Mouse (Mus musculus) heart, embryonic 13.5 days (tissue): ENCODE data around the gene Zc3h18. TPM values are rescaled to one million over a fixed set of nuclear protein-coding genes. Genes with fewer than 3 reads are reported as not detected.
A peak's percentile ranks its signal among the peaks of the same experiment; 100 is the strongest.

Experiments
- ATAC-seq: fragments of 200-750 bp; cut with Nextera tagmentation; 2 replicates; pipeline ENCODE4 v1.8.0; 2017; ENCODE audit warnings: moderate TSS enrichment; ENCODE audit not compliant: insufficient number of reproducible peaks, low FRiP score, low TSS enrichment; ENCODE audit errors: extremely low read depth
- H3K27ac ChIP-seq: fragments of 300-500 bp; sonication (generic); replicated peaks from 2 replicates; pipeline ENCODE4 v1.5.1; 2015; ENCODE audit warnings: moderate library complexity, mild to moderate bottlenecking, inconsistent platforms
- H3K27me3 ChIP-seq: fragments of 300-500 bp; sonication (generic); replicated peaks from 2 replicates; pipeline ENCODE4 v1.6.1; 2015; ENCODE audit warnings: mild to moderate bottlenecking, inconsistent platforms
- H3K36me3 ChIP-seq: fragments of 300-500 bp; sonication (generic); 2 replicates; pipeline ENCODE4 v1.6.1; 2015; ENCODE audit warnings: mild to moderate bottlenecking, inconsistent platforms
- H3K4me1 ChIP-seq: fragments of 300-500 bp; sonication (generic); 2 replicates; pipeline ENCODE4 v1.6.1; 2015; ENCODE audit warnings: inconsistent platforms
- H3K4me2 ChIP-seq: fragments of 300-500 bp; sonication (generic); 2 replicates; pipeline ENCODE4 v1.6.1; 2015; ENCODE audit warnings: inconsistent platforms, mild to moderate bottlenecking, moderate library complexity
- H3K4me3 ChIP-seq: fragments of 300-500 bp; sonication (generic); 2 replicates; pipeline ENCODE4 v1.5.1; 2015; ENCODE audit warnings: moderate library complexity, mild to moderate bottlenecking, inconsistent platforms
- H3K9ac ChIP-seq: fragments of 300-500 bp; sonication (generic); 2 replicates; pipeline ENCODE4 v1.6.1; 2015; ENCODE audit warnings: inconsistent platforms, mild to moderate bottlenecking, moderate library complexity
- H3K9me3 ChIP-seq: fragments of 300-500 bp; sonication (generic); 2 replicates; pipeline ENCODE4 v1.6.1; 2016; ENCODE audit warnings: inconsistent platforms
- WGBS: fragments of 180-500 bp; shearing (Covaris S2); methylation state at CpG from one replicate; pipeline ENCODE4 v1.1.7; 2015; ENCODE audit warnings: mixed read lengths; 5-methylcytosine and 5-hydroxymethylcytosine counted together
- polyA plus RNA-seq: library from polyadenylated mRNA; unstranded; fragments of >200 nt; fragmentation: Nextera tagmentation; extraction: Ambion mirVana; gene quantifications from 2 replicates; pipeline ENCODE4 v1.2.1, GENCODE M21; 2015

Gene Zc3h18
- polyA plus RNA-seq, 1 experiment from 2014 or later: 31.1 TPM

DNA sequence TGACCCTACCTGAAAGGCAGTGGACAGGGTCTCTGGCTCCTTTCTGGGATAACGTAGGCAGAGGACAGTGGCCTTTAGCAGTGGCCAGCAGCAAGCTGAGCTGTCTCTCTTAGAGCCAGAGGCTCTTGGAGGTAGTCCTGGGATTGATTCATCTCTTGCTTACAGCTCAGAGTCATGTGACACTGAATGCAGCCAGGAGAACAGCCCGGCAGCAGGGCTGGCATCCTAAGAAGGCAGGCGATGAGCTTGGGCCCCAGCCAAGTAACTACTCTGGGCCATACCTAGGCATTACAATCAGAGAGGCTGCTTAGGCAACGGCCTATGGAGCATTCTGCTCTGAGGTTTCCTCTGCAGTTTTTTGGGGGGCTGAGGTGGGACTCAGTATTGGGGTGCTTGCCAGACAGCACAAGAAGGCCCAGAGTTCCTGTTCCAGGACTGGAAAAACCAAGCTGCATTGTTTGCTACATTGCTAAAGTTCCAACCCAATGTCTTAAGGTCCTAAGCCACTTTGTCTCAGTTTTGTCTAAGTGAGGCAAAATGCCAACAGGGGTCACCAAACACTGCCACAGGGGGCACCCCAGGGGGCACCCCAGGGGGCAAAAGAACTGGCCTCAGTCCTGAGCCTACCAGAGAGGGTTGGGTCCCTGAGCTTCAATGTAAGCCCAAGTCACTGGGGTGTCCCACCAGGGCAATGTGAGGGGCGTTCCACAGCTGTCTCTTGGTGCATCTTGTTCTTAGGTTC, 28.4 kb upstream of the Zc3h18 start:
- 0 out of 2 replicates have a peak, but pooled peaks cover 7% of the 10 kb centered on the region for H3K27me3 ChIP-seq
- peaks cover 66% of the 10 kb centered on the region for H3K4me1 ChIP-seq
- H3K9me3 ChIP-seq: no peaks in the 10 kb centered on the region
- H3K36me3 ChIP-seq: no peaks in the 10 kb centered on the region
- no peak overlapping the region; the same call in 1 of the 2 replicates for H3K9ac ChIP-seq
- no peak for ATAC-seq
- WGBS: 48% methylated on average over 5 of the region's 5 CpGs
- no peak overlapping the region for H3K4me2 ChIP-seq
- H3K27ac ChIP-seq: peak overlapping the region; percentile 59
- H3K4me3 ChIP-seq: no peak overlapping the region

DNA sequence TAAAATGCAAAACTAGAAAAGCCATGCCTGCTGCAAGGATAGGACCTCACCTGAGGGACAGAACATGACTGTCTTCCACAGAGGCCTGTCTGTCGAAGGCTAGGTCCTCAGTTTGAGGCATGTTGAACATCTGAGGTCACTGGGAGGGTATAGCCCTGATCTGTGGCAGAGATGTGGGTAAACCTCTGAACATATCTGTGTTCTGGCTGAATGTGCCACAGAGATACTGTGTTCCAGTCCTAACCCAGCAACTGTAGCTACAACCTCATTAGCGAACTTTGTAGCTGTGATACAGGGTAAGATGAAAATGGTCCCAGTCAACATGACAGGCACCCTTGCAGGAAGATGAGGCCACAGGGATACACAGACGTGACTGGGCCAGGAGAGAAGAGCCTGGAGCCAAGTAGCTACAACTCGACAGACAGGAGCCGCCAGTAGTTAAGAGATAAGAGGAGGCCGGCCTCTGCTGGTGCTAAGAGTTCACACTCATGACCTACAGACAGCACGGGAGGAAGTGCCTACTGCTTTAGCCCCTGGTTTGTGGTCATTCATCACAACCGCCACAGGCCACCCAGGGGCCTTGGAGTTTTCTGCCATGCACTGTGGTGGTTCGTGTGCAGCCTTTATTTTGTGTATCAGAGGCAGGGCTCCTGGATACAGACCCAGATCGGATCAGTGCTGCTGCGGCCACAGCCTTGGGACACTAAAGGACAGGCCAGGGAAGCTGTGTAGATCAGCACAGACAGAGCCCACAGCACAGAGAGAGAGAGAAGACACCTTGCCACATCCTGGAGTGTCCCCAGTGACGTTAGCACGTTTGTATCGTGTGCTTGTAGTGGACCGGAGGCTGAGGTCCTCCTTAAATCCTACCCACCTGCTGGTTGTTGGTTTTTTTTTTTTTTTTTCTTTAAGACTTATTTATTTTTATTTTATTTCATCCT, 26.8 kb upstream of the Zc3h18 start:
- Histone ChIP-seq H3K9me3 (no peaks in the 10 kb centered on the region), H3K27me3 (peaks cover 10% of the 10 kb centered on the region; the same call in 1 of the 2 replicates), H3K9ac (peak overlapping the region; percentile 37), H3K4me2 (peak overlapping the region; percentile 10), H3K4me3 (no peak overlapping the region), H3K4me1 (peaks cover 50% of the 10 kb centered on the region), H3K36me3 (no peaks in the 10 kb centered on the region), H3K27ac (peak overlapping the region; percentile 53)
- ATAC-seq: no peak
- 12% methylated on average over 15 of the region's 15 CpGs for WGBS

DNA sequence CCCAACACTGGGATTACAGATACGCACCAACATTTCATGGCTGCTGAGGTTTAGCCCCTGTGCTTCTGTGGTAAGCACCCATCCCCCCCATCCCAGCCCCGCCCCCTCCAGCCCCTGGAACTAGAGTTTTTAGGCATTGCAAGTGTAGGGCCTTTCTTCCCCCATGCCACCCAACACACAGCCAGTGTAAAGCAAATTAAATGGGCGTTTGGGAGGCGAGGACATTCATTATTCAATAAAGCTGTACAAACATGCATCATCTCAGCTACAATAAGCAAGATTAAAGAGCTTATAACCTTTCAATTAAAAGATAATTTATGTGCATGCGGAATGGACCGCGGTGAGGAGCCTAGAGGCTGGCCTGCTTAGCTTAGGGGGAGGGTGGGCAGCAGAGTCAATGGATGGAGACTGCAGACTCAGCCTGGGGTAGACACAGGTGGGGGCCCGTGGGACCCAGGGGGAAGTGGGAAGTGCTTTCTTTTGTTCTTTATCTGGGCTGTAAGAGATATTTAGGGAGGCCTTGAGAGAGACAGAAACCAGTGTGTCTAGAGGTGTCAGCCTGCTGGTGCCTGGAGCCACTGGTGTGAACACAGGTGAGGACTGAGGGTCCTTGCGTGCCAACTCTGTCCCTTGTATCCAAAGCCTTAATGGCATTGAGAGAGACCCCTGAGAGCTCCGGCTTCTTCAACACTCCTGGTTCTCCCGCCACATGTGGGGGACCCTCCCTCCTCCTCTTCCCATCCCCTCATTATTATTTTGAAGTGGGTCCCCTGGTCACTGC, 25.9 kb upstream of the Zc3h18 start:
- Histone ChIP-seq H3K4me2 (0 out of 2 replicates have a peak overlapping the region, but pooled peaks have one; percentile 10), H3K4me1 (peaks cover 41% of the 10 kb centered on the region), H3K9ac (0 out of 2 replicates have a peak overlapping the region, but pooled peaks have one; percentile 24), H3K36me3 (no peaks in the 10 kb centered on the region), H3K4me3 (no peak overlapping the region), H3K27me3 (peaks cover 10% of the 10 kb centered on the region; the same call in 1 of the 2 replicates), H3K27ac (no peak overlapping the region), H3K9me3 (no peaks in the 10 kb centered on the region)
- ATAC-seq: no peak
- WGBS: 39% methylated on average over 11 of the region's 11 CpGs

DNA sequence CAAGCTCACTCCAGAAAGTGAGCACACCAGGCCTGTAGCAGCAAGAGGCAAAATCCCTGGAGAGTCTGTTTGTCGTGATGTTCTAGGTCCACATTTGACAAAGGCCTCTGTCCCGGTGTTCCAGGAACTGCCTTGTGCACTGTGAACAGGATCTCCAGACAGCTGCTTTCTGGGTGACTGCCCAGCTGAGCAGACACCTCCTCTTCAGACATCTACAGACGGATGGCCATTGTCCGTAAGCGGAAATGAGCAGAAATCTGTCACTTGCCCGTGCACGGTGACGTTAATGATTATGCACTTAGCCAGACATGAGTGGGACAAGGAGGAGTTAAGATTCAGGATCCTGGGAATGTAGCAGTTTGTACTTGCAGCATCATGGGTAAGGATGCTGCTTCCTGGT, 22.3 kb upstream of the Zc3h18 start:
- H3K36me3 ChIP-seq: no peaks in the 10 kb centered on the region
- H3K4me1 ChIP-seq: peaks cover 20% of the 10 kb centered on the region
- no peak overlapping the region for H3K27ac ChIP-seq
- WGBS: 78% methylated on average over 8 of the region's 8 CpGs
- no peak overlapping the region for H3K4me2 ChIP-seq
- peaks cover 40% of the 10 kb centered on the region for H3K27me3 ChIP-seq
- no peaks in the 10 kb centered on the region for H3K9me3 ChIP-seq
- H3K9ac ChIP-seq: no peak overlapping the region
- ATAC-seq: no peak
- no peak overlapping the region for H3K4me3 ChIP-seq

DNA sequence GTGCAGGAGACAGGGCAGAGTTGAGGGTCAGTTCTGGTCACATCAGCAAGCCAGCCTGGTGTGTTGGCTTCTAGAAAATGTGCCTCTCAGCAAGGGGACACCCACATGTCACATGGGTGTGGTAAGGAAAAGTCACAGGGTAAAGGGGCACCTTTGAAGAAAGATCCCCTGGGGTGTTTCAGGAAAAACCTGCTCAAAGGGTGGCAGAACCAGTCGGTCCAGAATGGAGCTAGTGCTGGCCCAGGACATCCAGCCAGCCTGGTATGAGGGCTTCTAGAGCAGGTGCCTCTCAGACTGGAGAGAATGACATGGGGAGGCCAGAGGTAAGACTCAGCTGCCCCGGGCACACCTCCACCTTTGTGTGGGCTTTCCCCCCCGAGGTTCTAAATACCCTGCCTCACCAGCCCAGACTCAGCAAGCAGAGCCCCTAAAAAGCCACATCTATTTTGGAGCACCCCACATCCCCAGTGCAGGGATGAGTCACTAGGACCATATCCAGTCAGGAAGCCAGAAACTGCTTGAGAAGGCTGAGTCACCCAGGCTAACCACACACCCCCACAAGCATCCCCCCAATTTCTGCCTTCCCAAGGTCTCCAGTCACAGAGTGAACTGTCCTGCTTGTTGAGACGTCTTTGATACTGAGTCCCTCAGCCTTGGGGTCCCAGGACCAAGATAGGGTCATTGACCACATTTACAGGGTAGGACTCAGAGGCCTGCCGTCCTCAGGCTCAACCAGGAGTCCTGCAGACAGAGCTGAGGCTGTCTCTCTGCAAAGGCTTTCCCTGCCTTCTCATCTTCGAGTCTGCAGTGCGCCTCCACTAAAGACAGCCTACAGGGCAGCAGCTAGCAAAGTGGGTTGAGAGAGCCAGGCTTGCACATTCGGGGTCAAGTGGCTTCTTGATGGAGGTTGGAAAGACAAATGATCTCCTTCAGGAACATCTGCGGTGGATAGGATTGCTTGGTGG, 20.5 kb upstream of the Zc3h18 start:
- no peak for ATAC-seq
- 62% methylated on average over 9 of the region's 9 CpGs for WGBS
- H3K9ac ChIP-seq: no peak overlapping the region
- H3K36me3 ChIP-seq: no peaks in the 10 kb centered on the region
- no peak overlapping the region for H3K4me3 ChIP-seq
- H3K4me1 ChIP-seq: peaks cover 2% of the 10 kb centered on the region; the same call in 1 of the 2 replicates
- peaks cover 42% of the 10 kb centered on the region for H3K27me3 ChIP-seq
- H3K27ac ChIP-seq: no peak overlapping the region
- no peak overlapping the region for H3K4me2 ChIP-seq
- H3K9me3 ChIP-seq: no peaks in the 10 kb centered on the region

DNA sequence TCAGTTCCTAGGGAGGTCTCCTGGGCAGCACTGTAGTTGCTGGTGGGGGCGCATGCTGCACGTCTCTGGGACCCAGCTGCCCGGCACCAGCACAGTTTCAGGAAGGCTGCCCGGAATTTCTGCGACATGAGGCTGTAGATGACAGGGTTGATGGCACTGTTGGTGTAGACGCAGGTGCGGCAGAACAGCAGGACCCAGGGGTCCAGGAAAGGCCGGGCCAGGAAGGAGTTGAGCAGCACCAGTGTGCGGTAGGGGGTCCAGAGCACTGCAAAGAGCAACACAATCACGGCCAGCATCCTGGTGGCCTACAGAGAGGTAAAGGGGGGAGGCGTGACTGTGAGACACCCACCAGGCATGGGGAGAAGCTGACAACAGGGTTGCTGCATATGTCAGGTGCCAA, 19.2 kb upstream of the Zc3h18 start:
- H3K36me3 ChIP-seq: no peaks in the 10 kb centered on the region
- no peak overlapping the region for H3K9ac ChIP-seq
- no peak overlapping the region for H3K4me2 ChIP-seq
- H3K4me3 ChIP-seq: no peak overlapping the region
- 56% methylated on average over 11 of the region's 11 CpGs for WGBS
- peaks cover 49% of the 10 kb centered on the region for H3K27me3 ChIP-seq
- no peak overlapping the region for H3K27ac ChIP-seq
- no peaks in the 10 kb centered on the region for H3K4me1 ChIP-seq
- ATAC-seq: no peak
- no peaks in the 10 kb centered on the region for H3K9me3 ChIP-seq

DNA sequence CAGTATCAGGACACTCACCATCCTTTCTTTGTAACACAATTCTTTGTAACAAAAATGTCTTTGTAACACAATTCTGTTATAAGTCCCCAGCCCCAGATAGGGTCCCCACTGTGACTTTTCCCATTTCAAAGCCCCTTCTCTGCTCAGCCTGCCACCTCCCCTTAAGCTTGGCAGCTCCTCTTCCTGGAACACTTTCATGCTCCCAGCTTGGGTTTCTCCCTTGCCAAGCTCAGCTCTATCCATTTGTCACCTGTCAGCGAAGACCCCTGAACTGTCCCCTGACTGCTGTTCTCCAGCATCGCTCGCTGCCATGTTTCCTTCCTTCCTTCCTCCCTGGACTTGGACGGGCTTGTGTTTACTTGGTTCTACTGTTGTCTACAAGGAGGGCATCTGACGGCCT, 18.8 kb upstream of the Zc3h18 start:
- no peak overlapping the region for H3K4me3 ChIP-seq
- H3K36me3 ChIP-seq: no peaks in the 10 kb centered on the region
- no peak for ATAC-seq
- H3K27me3 ChIP-seq: peaks cover 52% of the 10 kb centered on the region
- no peaks in the 10 kb centered on the region for H3K9me3 ChIP-seq
- H3K4me1 ChIP-seq: no peaks in the 10 kb centered on the region
- 66% methylated on average over 5 of the region's 5 CpGs for WGBS
- H3K27ac ChIP-seq: no peak overlapping the region
- H3K4me2 ChIP-seq: no peak overlapping the region
- H3K9ac ChIP-seq: no peak overlapping the region

DNA sequence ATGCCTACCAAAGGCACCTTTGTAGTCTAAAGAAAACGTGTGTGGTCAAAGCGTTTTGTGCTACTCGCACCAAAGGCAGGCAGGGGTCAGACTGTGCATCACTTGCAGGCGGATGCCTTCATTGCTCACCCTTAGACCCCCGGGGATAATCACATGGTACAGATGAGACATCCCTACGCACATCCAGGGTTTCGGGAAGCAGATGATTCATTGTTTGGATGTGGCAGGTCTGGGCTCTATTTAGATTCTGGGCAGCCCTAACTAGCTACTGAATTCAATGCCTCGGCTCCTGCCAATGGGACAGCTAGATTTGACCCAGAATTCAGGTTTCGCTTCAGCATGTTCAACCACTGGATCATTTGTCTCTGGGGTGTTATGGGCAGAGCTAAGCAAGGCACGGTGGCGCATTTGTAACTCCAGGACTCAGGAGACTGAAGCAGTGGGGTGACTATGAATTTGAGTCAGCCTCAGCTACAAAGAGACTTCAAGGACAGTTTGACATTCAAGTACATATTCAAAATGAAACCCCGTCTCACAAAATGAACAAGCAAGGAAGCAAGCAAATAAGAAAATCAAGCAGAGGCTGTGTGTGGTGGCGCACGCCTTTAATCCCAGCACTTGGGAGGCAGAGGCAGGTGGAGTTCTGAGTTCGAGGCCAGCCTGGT, 17.2 kb upstream of the Zc3h18 start:
- Histone ChIP-seq H3K27ac (no peak overlapping the region), H3K9me3 (no peaks in the 10 kb centered on the region), H3K4me2 (no peak overlapping the region), H3K4me1 (no peaks in the 10 kb centered on the region), H3K4me3 (no peak overlapping the region), H3K36me3 (no peaks in the 10 kb centered on the region), H3K27me3 (peaks cover 57% of the 10 kb centered on the region), H3K9ac (no peak overlapping the region)
- no peak for ATAC-seq
- 80% methylated on average over 15 of the region's 15 CpGs for WGBS

DNA sequence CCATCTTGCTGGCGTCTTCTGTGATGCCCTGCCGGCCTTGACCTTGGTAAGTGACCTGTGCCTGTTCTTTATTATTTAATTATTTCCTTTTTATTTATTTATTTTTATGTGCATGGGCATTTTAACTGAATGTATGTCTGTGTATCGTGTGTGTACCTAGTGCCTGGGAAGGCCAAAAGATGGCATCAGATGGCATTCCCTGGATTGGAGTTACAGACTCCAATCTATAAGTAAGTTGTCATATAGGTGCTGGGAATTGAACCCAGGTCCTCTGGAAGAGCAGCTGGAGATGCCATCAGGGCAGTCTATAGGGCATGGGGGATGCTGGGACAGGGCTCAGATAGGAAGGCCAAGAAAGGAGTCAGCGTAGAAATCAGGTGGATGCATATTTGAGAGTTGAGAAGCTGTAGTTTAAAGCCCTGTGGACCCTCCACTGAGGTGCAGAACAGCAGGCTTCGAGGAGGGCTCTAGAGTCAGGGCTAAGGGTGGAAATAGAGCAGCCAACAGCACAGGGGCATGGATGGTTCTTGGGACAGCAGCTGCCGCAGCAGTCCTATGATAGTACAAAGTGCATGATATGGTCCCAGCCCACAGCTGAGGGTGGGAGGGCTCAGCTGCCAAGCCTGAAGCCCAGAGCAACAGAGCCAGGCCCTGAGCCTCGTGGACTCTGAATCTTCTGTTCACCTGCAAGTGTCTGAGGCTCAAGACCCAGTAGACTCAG, 15.6 kb upstream of the Zc3h18 start, which contains the start of gene Trhr2:
Trhr2 (minus strand) TSS at position 51 of the 721 bp plus-strand sequence.
- Histone ChIP-seq H3K36me3 (no peaks in the 10 kb centered on the region), H3K9me3 (no peaks in the 10 kb centered on the region), H3K4me1 (no peaks in the 10 kb centered on the region), H3K27me3 (peaks cover 57% of the 10 kb centered on the region), H3K4me3 (no peak within 1 kb of the TSS), H3K9ac (no peak within 1 kb of the TSS), H3K4me2 (no peak within 1 kb of the TSS), H3K27ac (no peak within 1 kb of the TSS)
- ATAC-seq: no peak
- WGBS: 68% methylated on average over 7 of the region's 7 CpGs
